Mouse (Mus musculus) E14TG2a.4 (cell line): ENCODE data around the gene Thada.

Experiments used
- CTCF ChIP-seq: conservative IDR thresholded peaks from 2 replicates; pipeline ENCODE4 v1.5.1; 2014; ENCODE audit warnings: low read length
- POU5F1 ChIP-seq: IDR thresholded peaks from 2 replicates; pipeline ENCODE4 v1.6.1; 2014; ENCODE audit warnings: low read length, borderline replicate concordance

DNA sequence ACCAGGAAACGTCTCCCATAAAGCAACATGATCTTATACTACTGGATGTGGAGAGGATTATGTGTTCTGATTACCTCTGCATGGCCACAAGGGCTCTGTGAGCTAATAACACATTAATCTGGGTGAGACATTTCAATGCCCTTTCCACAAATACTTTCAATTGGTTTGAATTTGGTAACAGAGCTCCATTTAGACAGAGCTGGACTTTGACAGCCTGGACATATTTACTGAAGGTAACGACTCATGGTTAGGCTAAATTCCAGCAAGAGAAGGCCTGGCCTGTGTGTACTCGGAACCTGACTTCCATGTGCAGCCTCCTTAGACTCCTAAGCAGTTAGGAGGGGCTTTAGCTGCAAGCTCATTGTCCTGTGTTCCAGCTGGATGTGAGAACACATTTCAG is 214.6 kb downstream of the Thada start:
- TF ChIP-seq CTCF: no peak
- no peak for TF ChIP-seq POU5F1
